Mouse (Mus musculus) embryo, embryonic 9.5 days (tissue): ENCODE results near the gene Icos.

Experiments
- DNase-seq: peaks from one replicate; pipeline ENCODE4 v3.0.0-alpha.2; 2017; ENCODE audit errors: extremely low spot score

The Icos gene

GRCm38 (mm10) chr1:60962095-60962494 is 15.6 kb upstream of the Icos start:
- no peak for DNase-seq

GRCm38 (mm10) chr1:60967521-60967920 is 10.2 kb upstream of the Icos start:
- no peak for DNase-seq

- DNase-seq: no peak
Observed at GRCm38 (mm10) chr1:60970846-60971245, 6.9 kb upstream of the Icos start.

- DNase-seq: no peak
Observed at GRCm38 (mm10) chr1:60974221-60974620, 3.5 kb upstream of the Icos start.

- no peak for DNase-seq
Observed at GRCm38 (mm10) chr1:60975646-60976294, 2.0 kb upstream of the Icos start.

- DNase-seq: no peak
Observed at GRCm38 (mm10) chr1:60979126-60979842, 1.6 kb downstream of the Icos start.

- no peak for DNase-seq
Observed at GRCm38 (mm10) chr1:60979843-60980235, 2.1 kb downstream of the Icos start.

- DNase-seq: no peak
Observed at GRCm38 (mm10) chr1:60985075-60985474, 7.3 kb downstream of the Icos start.

GRCm38 (mm10) chr1:60986141-60986540 is 8.4 kb downstream of the Icos start:
- no peak for DNase-seq

GRCm38 (mm10) chr1:60989086-60989485 is 11.4 kb downstream of the Icos start:
- DNase-seq: no peak

- DNase-seq: no peak
Observed at GRCm38 (mm10) chr1:60990305-60990704, 12.6 kb downstream of the Icos start.

- DNase-seq: no peak
Observed at GRCm38 (mm10) chr1:60998008-60998557, 20.4 kb downstream of the Icos start.

- no peak for DNase-seq
Observed at GRCm38 (mm10) chr1:60998689-60999088, 21.0 kb downstream of the Icos start.

- DNase-seq: no peak
Observed at GRCm38 (mm10) chr1:61001786-61002354, 24.1 kb downstream of the Icos start.

GRCm38 (mm10) chr1:61006229-61006628 is 28.5 kb downstream of the Icos start:
- no peak for DNase-seq

GRCm38 (mm10) chr1:61007516-61007915 is 29.8 kb downstream of the Icos start:
- no peak for DNase-seq

- DNase-seq: no peak
Observed at GRCm38 (mm10) chr1:61016578-61017118, 38.9 kb downstream of the Icos start.

GRCm38 (mm10) chr1:61026712-61027111 is 49.0 kb downstream of the Icos start:
- DNase-seq: no peak

- DNase-seq: no peak
Observed at GRCm38 (mm10) chr1:61027519-61027918, 49.8 kb downstream of the Icos start.

GRCm38 (mm10) chr1:61029919-61030318 is 52.2 kb downstream of the Icos start:
- no peak for DNase-seq

GRCm38 (mm10) chr1:61030532-61030931 is 52.8 kb downstream of the Icos start:
- DNase-seq: no peak

GRCm38 (mm10) chr1:61035270-61035669 is 57.5 kb downstream of the Icos start:
- DNase-seq: no peak

GRCm38 (mm10) chr1:61038223-61038622 is 60.5 kb downstream of the Icos start:
- DNase-seq: no peak
